Mouse (Mus musculus): Measurements from ENCODE around the gene Hnrnpa3. TPM values are rescaled to one million over a fixed set of nuclear protein-coding genes. Genes with fewer than 3 reads are reported as not detected.
A peak's percentile ranks its signal among the peaks of the same experiment; 100 is the strongest.
"Not testable (repeated sequence)": the region's sequence is repeated elsewhere in the genome, so short reads cannot be mapped to it uniquely, and the experiment has no call there.

The Hnrnpa3 gene
- polyA plus RNA-seq, 1 experiment from 2014 or later = 230 TPM

GRCm38 (mm10) chr2:75633381-75633780 lies 25.7 kb upstream of the Hnrnpa3 start:
- Histone ChIP-seq H3K4me1 (replicated peaks; ENCODE audit: control insufficient read depth, insufficient read depth, low read length) (0 out of 2 replicates have a peak, but pooled peaks cover 12% of the 10 kb centered on the region), H3K9ac (ENCODE audit: low read length) (no peak overlapping the region), H3K4me3 (ENCODE audit: low read depth, low read length) (no peak overlapping the region), H3K27ac (ENCODE audit: low read depth) (no peak overlapping the region), H3K4me2 (ENCODE audit: low read length) (no peak overlapping the region), H3K36me3 (ENCODE audit: control insufficient read depth, insufficient read depth, low read length) (no peaks in the 10 kb centered on the region), H3K27me3 (replicated peaks; ENCODE audit: control insufficient read depth, insufficient read depth, low read length) (no peaks in the 10 kb centered on the region), H3K9me3 (ENCODE audit: control insufficient read depth, low read length) (no peaks in the 10 kb centered on the region)
- ATAC-seq (replicated peaks; ENCODE audit: low FRiP score, low TSS enrichment, low read depth) (no peak), DNase-seq (ENCODE audit: low spot score) (no peak)
- WGBS = 57% methylated on average over 6 of the region's 6 CpGs

GRCm38 (mm10) chr2:75633784-75634183 lies 25.3 kb upstream of the Hnrnpa3 start:
- Histone ChIP-seq H3K36me3 (ENCODE audit: control insufficient read depth, insufficient read depth, low read length) (no peaks in the 10 kb centered on the region), H3K9me3 (ENCODE audit: control insufficient read depth, low read length) (no peaks in the 10 kb centered on the region), H3K27ac (ENCODE audit: low read depth) (no peak overlapping the region), H3K4me3 (ENCODE audit: low read depth, low read length) (no peak overlapping the region), H3K4me1 (replicated peaks; ENCODE audit: control insufficient read depth, insufficient read depth, low read length) (0 out of 2 replicates have a peak, but pooled peaks cover 12% of the 10 kb centered on the region), H3K4me2 (ENCODE audit: low read length) (no peak overlapping the region), H3K27me3 (replicated peaks; ENCODE audit: control insufficient read depth, insufficient read depth, low read length) (no peaks in the 10 kb centered on the region), H3K9ac (ENCODE audit: low read length) (no peak overlapping the region)
- WGBS = 64% methylated on average over 5 of the region's 5 CpGs
- DNase-seq (ENCODE audit: low spot score) (no peak), ATAC-seq (replicated peaks; ENCODE audit: low FRiP score, low TSS enrichment, low read depth) (0 out of 2 replicates have a peak, but pooled peaks have one; percentile 40)

GRCm38 (mm10) chr2:75634431-75634830 lies 24.6 kb upstream of the Hnrnpa3 start:
- not testable (repeated sequence) for H3K4me2 ChIP-seq (ENCODE audit: low read length); DNase-seq (ENCODE audit: low spot score); H3K4me3 ChIP-seq (ENCODE audit: low read depth, low read length); H3K9me3 ChIP-seq (ENCODE audit: control insufficient read depth, low read length); H3K9ac ChIP-seq (ENCODE audit: low read length); ATAC-seq (replicated peaks; ENCODE audit: low FRiP score, low TSS enrichment, low read depth); H3K27me3 ChIP-seq (replicated peaks; ENCODE audit: control insufficient read depth, insufficient read depth, low read length); H3K27ac ChIP-seq (ENCODE audit: low read depth); H3K36me3 ChIP-seq (ENCODE audit: control insufficient read depth, insufficient read depth, low read length)
- WGBS = 93% methylated on average over 14 of the region's 14 CpGs
- H3K4me1 ChIP-seq (replicated peaks; ENCODE audit: control insufficient read depth, insufficient read depth, low read length) = 0 out of 2 replicates have a peak, but pooled peaks cover 12% of the 10 kb centered on the region

- H3K4me2 ChIP-seq (ENCODE audit: low read length) = no peak overlapping the region
- H3K4me3 ChIP-seq (ENCODE audit: low read depth, low read length) = no peak overlapping the region
- H3K9ac ChIP-seq (ENCODE audit: low read length) = no peak overlapping the region
- DNase-seq (ENCODE audit: low spot score) = no peak
- ATAC-seq (replicated peaks; ENCODE audit: low FRiP score, low TSS enrichment, low read depth) = no peak
- H3K4me1 ChIP-seq (replicated peaks; ENCODE audit: control insufficient read depth, insufficient read depth, low read length) = 0 out of 2 replicates have a peak, but pooled peaks cover 12% of the 10 kb centered on the region
- 66% methylated on average over 6 of the region's 6 CpGs for WGBS
- no peak overlapping the region for H3K27ac ChIP-seq (ENCODE audit: low read depth)
- no peaks in the 10 kb centered on the region for H3K36me3 ChIP-seq (ENCODE audit: control insufficient read depth, insufficient read depth, low read length)
- no peaks in the 10 kb centered on the region for H3K27me3 ChIP-seq (replicated peaks; ENCODE audit: control insufficient read depth, insufficient read depth, low read length)
- H3K9me3 ChIP-seq (ENCODE audit: control insufficient read depth, low read length) = no peaks in the 10 kb centered on the region
These were observed 22.6 kb upstream of the Hnrnpa3 start for GRCm38 (mm10) chr2:75636261-75637054.

GRCm38 (mm10) chr2:75637055-75637304 lies 22.1 kb upstream of the Hnrnpa3 start:
- 0 out of 2 replicates have a peak, but pooled peaks cover 12% of the 10 kb centered on the region for H3K4me1 ChIP-seq (replicated peaks; ENCODE audit: control insufficient read depth, insufficient read depth, low read length)
- H3K9me3 ChIP-seq (ENCODE audit: control insufficient read depth, low read length); H3K9ac ChIP-seq (ENCODE audit: low read length); H3K27me3 ChIP-seq (replicated peaks; ENCODE audit: control insufficient read depth, insufficient read depth, low read length); H3K4me2 ChIP-seq (ENCODE audit: low read length); H3K36me3 ChIP-seq (ENCODE audit: control insufficient read depth, insufficient read depth, low read length); DNase-seq (ENCODE audit: low spot score); H3K27ac ChIP-seq (ENCODE audit: low read depth); ATAC-seq (replicated peaks; ENCODE audit: low FRiP score, low TSS enrichment, low read depth); H3K4me3 ChIP-seq (ENCODE audit: low read depth, low read length): not testable (repeated sequence)
- 90% methylated on average over 2 of the region's 2 CpGs for WGBS

- no peak for DNase-seq (ENCODE audit: low spot score)
- Histone ChIP-seq H3K27me3 (replicated peaks; ENCODE audit: control insufficient read depth, insufficient read depth, low read length) (no peaks in the 10 kb centered on the region), H3K27ac (ENCODE audit: low read depth) (no peak overlapping the region), H3K9ac (ENCODE audit: low read length) (no peak overlapping the region), H3K4me3 (ENCODE audit: low read depth, low read length) (no peak overlapping the region), H3K9me3 (ENCODE audit: control insufficient read depth, low read length) (no peaks in the 10 kb centered on the region), H3K4me2 (ENCODE audit: low read length) (no peak overlapping the region), H3K36me3 (ENCODE audit: control insufficient read depth, insufficient read depth, low read length) (no peaks in the 10 kb centered on the region), H3K4me1 (replicated peaks; ENCODE audit: control insufficient read depth, insufficient read depth, low read length) (0 out of 2 replicates have a peak, but pooled peaks cover 12% of the 10 kb centered on the region)
- ATAC-seq (replicated peaks; ENCODE audit: low FRiP score, low TSS enrichment, low read depth) = no peak
These were observed 21.7 kb upstream of the Hnrnpa3 start for GRCm38 (mm10) chr2:75637361-75637760.

- 80% methylated on average over 6 of the region's 6 CpGs for WGBS
- not testable (repeated sequence) for ATAC-seq (replicated peaks; ENCODE audit: low FRiP score, low TSS enrichment, low read depth); H3K36me3 ChIP-seq (ENCODE audit: control insufficient read depth, insufficient read depth, low read length); H3K27ac ChIP-seq (ENCODE audit: low read depth); DNase-seq (ENCODE audit: low spot score); H3K9me3 ChIP-seq (ENCODE audit: control insufficient read depth, low read length); H3K4me2 ChIP-seq (ENCODE audit: low read length); H3K9ac ChIP-seq (ENCODE audit: low read length); H3K4me3 ChIP-seq (ENCODE audit: low read depth, low read length); H3K27me3 ChIP-seq (replicated peaks; ENCODE audit: control insufficient read depth, insufficient read depth, low read length)
- peaks cover 12% of the 10 kb centered on the region; the same call in 1 of the 2 replicates for H3K4me1 ChIP-seq (replicated peaks; ENCODE audit: control insufficient read depth, insufficient read depth, low read length)
These were observed 21.2 kb upstream of the Hnrnpa3 start for GRCm38 (mm10) chr2:75637822-75638221.

- DNase-seq (ENCODE audit: low spot score); H3K9ac ChIP-seq (ENCODE audit: low read length); H3K36me3 ChIP-seq (ENCODE audit: control insufficient read depth, insufficient read depth, low read length); H3K4me2 ChIP-seq (ENCODE audit: low read length); H3K27me3 ChIP-seq (replicated peaks; ENCODE audit: control insufficient read depth, insufficient read depth, low read length); ATAC-seq (replicated peaks; ENCODE audit: low FRiP score, low TSS enrichment, low read depth); H3K4me3 ChIP-seq (ENCODE audit: low read depth, low read length); H3K9me3 ChIP-seq (ENCODE audit: control insufficient read depth, low read length); H3K27ac ChIP-seq (ENCODE audit: low read depth): not testable (repeated sequence)
- H3K4me1 ChIP-seq (replicated peaks; ENCODE audit: control insufficient read depth, insufficient read depth, low read length) = peaks cover 10% of the 10 kb centered on the region
- WGBS = 7% methylated on average over 10 of the region's 12 CpGs
These were observed 19.5 kb upstream of the Hnrnpa3 start for GRCm38 (mm10) chr2:75639535-75639934.

- not testable (repeated sequence) for ATAC-seq (replicated peaks; ENCODE audit: low FRiP score, low TSS enrichment, low read depth)
- 61% methylated on average over 4 of the region's 4 CpGs for WGBS
These were observed 16.7 kb upstream of the Hnrnpa3 start for GRCm38 (mm10) chr2:75642312-75642711.

More at GRCm38 (mm10) chr2:75642312-75642711, 16.7 kb upstream of the Hnrnpa3 start:
- H3K9ac ChIP-seq (ENCODE audit: low read length); H3K4me2 ChIP-seq (ENCODE audit: low read length); H3K27me3 ChIP-seq (replicated peaks; ENCODE audit: control insufficient read depth, insufficient read depth, low read length); H3K9me3 ChIP-seq (ENCODE audit: control insufficient read depth, low read length); DNase-seq (ENCODE audit: low spot score); H3K36me3 ChIP-seq (ENCODE audit: control insufficient read depth, insufficient read depth, low read length); H3K27ac ChIP-seq (ENCODE audit: low read depth); H3K4me3 ChIP-seq (ENCODE audit: low read depth, low read length): not testable (repeated sequence)
- peaks cover 10% of the 10 kb centered on the region for H3K4me1 ChIP-seq (replicated peaks; ENCODE audit: control insufficient read depth, insufficient read depth, low read length)

All from intestine, embryonic 14.5 days (tissue).